Mouse (Mus musculus) forebrain, embryonic 15.5 days (tissue): ENCODE measurements around the gene Tnfaip2. TPM values are rescaled to one million over a fixed set of nuclear protein-coding genes. Genes with fewer than 3 reads are reported as not detected.

Experiments used
- ATAC-seq: fragments of 200-750 bp; cut with Nextera tagmentation; replicated peaks from 2 replicates; pipeline ENCODE4 v1.8.0; 2017; ENCODE audit warnings: mild to moderate bottlenecking, moderate TSS enrichment, moderate library complexity
- H3K27ac ChIP-seq: fragments of 300-500 bp; sonication (generic); replicated peaks from 2 replicates; pipeline ENCODE4 v1.5.1; 2015; ENCODE audit warnings: mild to moderate bottlenecking, inconsistent platforms
- H3K27me3 ChIP-seq: fragments of 300-500 bp; sonication (generic); 2 replicates; pipeline ENCODE4 v1.6.1; 2015; ENCODE audit warnings: inconsistent platforms
- H3K36me3 ChIP-seq: fragments of 300-500 bp; sonication (generic); 2 replicates; pipeline ENCODE4 v1.6.1; 2015; ENCODE audit warnings: mild to moderate bottlenecking, inconsistent platforms
- H3K4me1 ChIP-seq: fragments of 300-500 bp; sonication (generic); 2 replicates; pipeline ENCODE4 v1.6.1; 2015; ENCODE audit warnings: inconsistent platforms
- H3K4me2 ChIP-seq: fragments of 300-500 bp; sonication (generic); replicated peaks from 2 replicates; pipeline ENCODE4 v1.6.1; 2015; ENCODE audit warnings: mild to moderate bottlenecking, inconsistent platforms
- H3K4me3 ChIP-seq: fragments of 300-500 bp; sonication (generic); 2 replicates; pipeline ENCODE4 v1.5.1; 2015; ENCODE audit warnings: mild to moderate bottlenecking, inconsistent platforms
- H3K9ac ChIP-seq: fragments of 300-500 bp; sonication (generic); replicated peaks from 2 replicates; pipeline ENCODE4 v1.6.1; 2015; ENCODE audit warnings: mild to moderate bottlenecking, inconsistent platforms
- H3K9me3 ChIP-seq: fragments of 300-500 bp; sonication (generic); 2 replicates; pipeline ENCODE4 v1.6.1; 2016; ENCODE audit warnings: inconsistent platforms
- WGBS: fragments of 180-500 bp; shearing (Covaris S2); methylation state at CpG from one replicate; pipeline ENCODE4 v1.1.7; 2015; ENCODE audit warnings: mixed read lengths; 5-methylcytosine and 5-hydroxymethylcytosine counted together
- polyA plus RNA-seq: library from polyadenylated mRNA; unstranded; fragments of >200 nt; fragmentation: Nextera tagmentation; extraction: Ambion mirVana; gene quantifications from 2 replicates; pipeline ENCODE4 v1.2.1, GENCODE M21; 2015

Tnfaip2 gene
- polyA plus RNA-seq, 1 experiment from 2014 or later, result 0.51 TPM

DNA sequence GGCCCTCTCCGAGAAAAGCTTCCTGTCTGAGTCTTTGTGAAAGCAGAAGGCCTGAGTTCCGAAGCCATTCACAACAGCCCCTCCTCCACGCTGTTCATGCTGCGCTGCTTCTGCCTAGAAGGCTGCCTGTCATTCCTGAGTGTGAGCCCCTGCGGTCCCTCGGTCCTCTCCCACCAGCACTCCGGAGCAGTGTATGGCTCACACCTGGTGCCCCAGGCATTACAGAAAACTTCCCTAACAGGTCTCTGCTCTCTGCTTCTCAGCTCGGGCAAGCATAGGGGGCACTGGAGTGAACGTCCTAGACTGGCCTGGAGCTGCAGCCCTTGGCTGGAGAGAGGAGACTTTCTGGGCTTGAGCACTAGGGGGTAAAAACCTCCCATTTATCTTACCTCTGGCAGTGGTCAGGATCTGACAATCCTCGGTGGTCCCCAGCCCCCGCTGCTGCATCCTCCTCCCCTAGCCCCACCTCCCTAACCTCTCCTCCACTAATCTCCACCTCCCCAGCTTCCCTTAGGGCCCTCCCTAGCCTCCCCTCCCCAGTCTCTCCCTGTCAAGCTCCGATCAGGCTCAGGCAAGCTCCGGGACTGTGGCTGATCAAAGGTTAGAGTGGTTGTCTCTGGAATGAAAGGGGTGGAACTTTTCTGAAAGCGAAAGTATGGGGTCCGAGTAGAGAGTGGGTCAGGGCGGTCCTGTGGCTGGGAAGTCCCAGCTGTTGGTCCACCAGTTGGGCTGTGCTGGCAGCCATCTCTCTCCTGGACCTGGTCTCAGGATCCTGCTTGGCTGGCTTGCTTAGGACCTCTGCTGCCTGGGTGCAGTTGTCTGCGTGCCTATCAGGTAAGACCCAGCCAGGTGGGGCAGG is 25.1 kb upstream of the Tnfaip2 start, which contains the start of gene Exoc3l4:
Exoc3l4 (plus strand) TSS at position 97 of the 859 bp plus-strand sequence.
- Histone ChIP-seq H3K36me3 (no peaks in the 10 kb centered on the region), H3K27ac (no peak within 1 kb of the TSS), H3K27me3 (peaks cover 13% of the 10 kb centered on the region), H3K9me3 (no peaks in the 10 kb centered on the region), H3K4me2 (peak within 1 kb of the TSS; percentile 34), H3K4me3 (0 out of 2 replicates have a peak within 1 kb of the TSS, but pooled peaks have one; percentile 5), H3K4me1 (peaks cover 20% of the 10 kb centered on the region), H3K9ac (no peak within 1 kb of the TSS)
- no peak for ATAC-seq
- WGBS, result 6% methylated on average over 17 of the region's 17 CpGs

DNA sequence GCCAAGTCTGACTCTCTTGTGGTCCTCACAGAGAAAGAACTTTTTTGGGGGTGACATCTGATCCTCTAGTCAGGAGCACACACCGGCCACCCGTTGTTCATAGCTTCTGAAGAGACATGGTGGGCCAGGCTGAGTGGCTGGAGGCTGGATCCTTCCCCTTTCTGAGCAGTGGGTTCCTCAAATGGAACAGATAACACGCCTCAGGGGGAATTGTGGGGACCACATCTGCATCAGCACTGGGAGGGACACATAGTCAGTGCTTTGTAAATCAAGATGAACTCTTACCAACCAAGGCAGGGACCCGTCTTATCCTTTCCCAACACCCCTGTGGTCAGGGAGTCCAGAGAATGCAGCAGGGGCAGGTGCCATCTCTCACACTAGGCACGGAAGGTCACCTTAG is 22.4 kb upstream of the Tnfaip2 start:
- no peak for ATAC-seq
- H3K4me1 ChIP-seq, result peaks cover 17% of the 10 kb centered on the region
- H3K27me3 ChIP-seq, result peaks cover 41% of the 10 kb centered on the region
- H3K36me3 ChIP-seq, result no peaks in the 10 kb centered on the region
- H3K9ac ChIP-seq, result no peak overlapping the region
- H3K9me3 ChIP-seq, result no peaks in the 10 kb centered on the region
- 82% methylated on average over 5 of the region's 5 CpGs for WGBS
- no peak overlapping the region for H3K27ac ChIP-seq
- H3K4me2 ChIP-seq, result no peak overlapping the region
- H3K4me3 ChIP-seq, result no peak overlapping the region

DNA sequence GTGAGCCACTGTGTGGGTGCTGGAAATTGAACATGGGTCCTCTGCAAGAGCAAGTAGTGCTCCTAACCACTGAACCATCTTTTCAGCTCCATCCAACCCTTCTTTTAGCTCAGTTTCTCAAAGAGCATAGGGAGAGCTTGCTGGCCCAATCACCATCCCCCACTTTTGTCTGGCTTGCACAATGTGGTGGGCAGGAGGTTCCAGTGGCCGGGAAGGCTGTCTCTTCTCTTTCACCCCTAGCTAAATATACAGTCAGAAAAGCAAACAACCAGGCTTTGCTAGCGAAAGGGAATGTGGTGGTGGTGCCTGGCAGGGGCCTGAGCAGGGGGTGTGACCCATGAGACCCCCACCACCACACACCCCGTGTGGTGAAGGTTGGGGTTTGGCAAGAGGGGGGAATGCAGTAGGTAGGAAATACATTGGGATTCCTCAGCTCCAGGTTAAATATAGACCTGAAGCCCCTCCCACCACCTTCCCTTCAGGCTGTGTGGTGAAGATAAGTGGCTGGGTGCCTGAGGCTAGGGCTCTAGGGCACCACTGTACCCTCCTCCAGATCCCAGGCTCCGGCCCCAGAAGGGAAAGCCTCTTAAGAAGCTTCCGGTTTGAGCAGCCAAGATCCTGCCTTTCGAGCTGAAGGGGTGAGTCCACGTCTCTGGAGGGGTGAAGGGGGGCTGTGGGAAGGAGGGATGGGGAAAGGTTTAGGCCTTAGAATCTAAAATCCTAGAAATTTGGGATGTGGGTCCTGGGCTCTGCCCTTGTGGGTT is 21.1 kb upstream of the Tnfaip2 start:
- no peak for ATAC-seq
- peaks cover 52% of the 10 kb centered on the region for H3K27me3 ChIP-seq
- H3K4me2 ChIP-seq, result no peak overlapping the region
- 47% methylated on average over 7 of the region's 7 CpGs for WGBS
- H3K9me3 ChIP-seq, result no peaks in the 10 kb centered on the region
- no peaks in the 10 kb centered on the region for H3K36me3 ChIP-seq
- H3K27ac ChIP-seq, result no peak overlapping the region
- H3K4me3 ChIP-seq, result no peak overlapping the region
- peaks cover 21% of the 10 kb centered on the region for H3K4me1 ChIP-seq
- H3K9ac ChIP-seq, result no peak overlapping the region

- H3K4me1 ChIP-seq, result peaks cover 19% of the 10 kb centered on the region; the same call in 1 of the 2 replicates
- H3K9me3 ChIP-seq, result no peaks in the 10 kb centered on the region
- H3K27me3 ChIP-seq, result peaks cover 54% of the 10 kb centered on the region
- WGBS, result 36% methylated on average over 5 of the region's 5 CpGs
- no peak for ATAC-seq
- no peak overlapping the region for H3K9ac ChIP-seq
- H3K4me2 ChIP-seq, result no peak overlapping the region
- H3K4me3 ChIP-seq, result no peak overlapping the region
- no peaks in the 10 kb centered on the region for H3K36me3 ChIP-seq
- no peak overlapping the region for H3K27ac ChIP-seq
These were observed 19.4 kb upstream of the Tnfaip2 start for GRCm38 (mm10) chr12:111422852-111423251.

GRCm38 (mm10) chr12:111423570-111424129 is 18.6 kb upstream of the Tnfaip2 start:
- Histone ChIP-seq H3K9me3 (no peaks in the 10 kb centered on the region), H3K4me3 (peak overlapping the region; percentile 35), H3K27me3 (peaks cover 61% of the 10 kb centered on the region), H3K27ac (no peak overlapping the region), H3K4me2 (peak overlapping the region; percentile 44), H3K4me1 (peaks cover 27% of the 10 kb centered on the region), H3K9ac (peak overlapping the region; percentile 3; the same call in 1 of the 2 replicates), H3K36me3 (no peaks in the 10 kb centered on the region)
- WGBS, result 2% methylated on average over 43 of the region's 43 CpGs
- ATAC-seq, result no peak

- no peak overlapping the region for H3K4me2 ChIP-seq
- ATAC-seq, result no peak
- H3K4me3 ChIP-seq, result no peak overlapping the region
- H3K9me3 ChIP-seq, result no peaks in the 10 kb centered on the region
- 17% methylated on average over 9 of the region's 9 CpGs for WGBS
- peaks cover 65% of the 10 kb centered on the region for H3K27me3 ChIP-seq
- no peak overlapping the region for H3K27ac ChIP-seq
- peaks cover 36% of the 10 kb centered on the region for H3K4me1 ChIP-seq
- no peaks in the 10 kb centered on the region for H3K36me3 ChIP-seq
- no peak overlapping the region for H3K9ac ChIP-seq
These were observed 17.7 kb upstream of the Tnfaip2 start for GRCm38 (mm10) chr12:111424547-111424946.

- Histone ChIP-seq H3K4me1 (peaks cover 41% of the 10 kb centered on the region), H3K27ac (no peak overlapping the region), H3K9me3 (no peaks in the 10 kb centered on the region), H3K27me3 (peaks cover 72% of the 10 kb centered on the region), H3K4me2 (peak overlapping the region; percentile 27; the same call in 1 of the 2 replicates), H3K9ac (no peak overlapping the region), H3K36me3 (no peaks in the 10 kb centered on the region), H3K4me3 (no peak overlapping the region)
- WGBS, result 3% methylated on average over 15 of the region's 15 CpGs
- ATAC-seq, result no peak
These were observed 17.0 kb upstream of the Tnfaip2 start for GRCm38 (mm10) chr12:111425258-111425657.

GRCm38 (mm10) chr12:111425789-111426460 is 16.3 kb upstream of the Tnfaip2 start:
- ATAC-seq, result peak; percentile 67
- no peak overlapping the region for H3K9ac ChIP-seq
- H3K27me3 ChIP-seq, result peaks cover 77% of the 10 kb centered on the region
- no peaks in the 10 kb centered on the region for H3K9me3 ChIP-seq
- no peak overlapping the region for H3K27ac ChIP-seq
- no peaks in the 10 kb centered on the region for H3K36me3 ChIP-seq
- H3K4me3 ChIP-seq, result no peak overlapping the region
- WGBS, result 15% methylated on average over 29 of the region's 29 CpGs
- peak overlapping the region; percentile 27; the same call in 1 of the 2 replicates for H3K4me2 ChIP-seq
- H3K4me1 ChIP-seq, result peaks cover 41% of the 10 kb centered on the region

DNA sequence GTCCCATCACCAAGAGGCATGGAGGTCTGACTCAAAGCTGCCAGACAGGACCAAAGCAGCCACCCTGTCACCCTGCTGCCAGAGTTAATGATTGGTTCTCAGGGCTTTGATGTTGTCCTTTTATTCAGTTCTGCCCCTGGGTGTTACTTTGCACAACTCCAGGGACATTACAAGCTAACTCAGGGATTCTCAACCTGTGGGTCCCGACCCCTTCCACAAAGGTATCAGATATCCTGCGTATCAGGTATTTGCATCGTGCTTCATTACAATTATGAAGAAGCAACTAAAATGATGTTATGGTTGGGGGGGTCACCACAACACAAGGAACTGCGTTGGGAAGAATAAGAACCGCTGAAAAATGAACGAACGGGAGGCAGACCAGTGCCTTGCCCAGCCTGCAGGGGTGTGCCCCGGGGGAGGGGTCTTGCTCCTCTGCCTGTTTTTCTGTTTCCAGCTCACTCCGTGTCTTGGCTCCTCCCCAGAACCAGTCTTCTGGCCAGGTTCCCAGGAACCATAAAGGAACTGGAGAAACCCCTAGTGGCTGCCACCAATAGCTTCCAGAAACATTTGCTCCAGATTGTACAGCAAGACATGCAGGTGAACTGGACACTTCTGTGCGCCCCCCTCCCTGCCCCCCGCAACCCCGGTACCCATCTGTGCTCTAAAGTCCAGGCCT is 14.7 kb upstream of the Tnfaip2 start:
- Histone ChIP-seq H3K27me3 (peaks cover 75% of the 10 kb centered on the region), H3K9me3 (no peaks in the 10 kb centered on the region), H3K9ac (no peak overlapping the region), H3K4me1 (peaks cover 41% of the 10 kb centered on the region), H3K27ac (no peak overlapping the region), H3K4me2 (no peak overlapping the region), H3K4me3 (no peak overlapping the region), H3K36me3 (no peaks in the 10 kb centered on the region)
- no peak for ATAC-seq
- WGBS, result 45% methylated on average over 12 of the region's 12 CpGs

GRCm38 (mm10) chr12:111428364-111428763 is 13.9 kb upstream of the Tnfaip2 start:
- no peaks in the 10 kb centered on the region for H3K9me3 ChIP-seq
- peaks cover 69% of the 10 kb centered on the region for H3K27me3 ChIP-seq
- no peak overlapping the region for H3K4me3 ChIP-seq
- ATAC-seq, result no peak
- 15% methylated on average over 8 of the region's 8 CpGs for whole genome bisulfite sequencing
- peaks cover 39% of the 10 kb centered on the region for H3K4me1 ChIP-seq
- no peak overlapping the region for H3K9ac ChIP-seq
- H3K4me2 ChIP-seq, result peak overlapping the region; percentile 79
- no peak overlapping the region for H3K27ac ChIP-seq
- H3K36me3 ChIP-seq, result no peaks in the 10 kb centered on the region
